Mouse (Mus musculus): ENCODE measurements around the gene Cacna2d1. TPM values are rescaled to one million over a fixed set of nuclear protein-coding genes. Genes with fewer than 3 reads are reported as not detected.
A peak's percentile ranks its signal among the peaks of the same experiment; 100 is the strongest.

Cacna2d1 gene
- polyA plus RNA-seq, 1 experiment = 0.09 TPM

DNA sequence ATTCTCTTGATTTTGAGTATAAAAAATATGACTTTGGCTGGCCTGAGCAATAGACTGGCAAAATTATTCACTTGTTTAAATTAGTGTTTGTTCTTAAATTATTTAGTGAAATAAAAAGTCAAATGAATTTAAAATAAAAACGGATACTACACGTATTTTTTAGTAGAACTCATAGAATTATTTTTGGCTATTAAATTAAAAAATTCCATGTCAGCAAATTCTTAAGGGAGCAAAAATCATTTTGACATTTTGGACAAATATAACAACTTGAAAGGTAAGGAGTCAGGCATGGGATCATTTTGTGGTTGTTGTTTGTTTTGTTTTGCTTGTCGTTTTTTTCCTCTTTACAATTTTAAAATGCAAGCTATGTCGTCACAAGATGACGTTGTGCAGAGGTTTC is 346.7 kb downstream of the Cacna2d1 start:
- Histone ChIP-seq H3K4me3 (ENCODE audit: insufficient read depth, low read length) (no peak overlapping the region), H3K4me1 (ENCODE audit: control insufficient read depth, insufficient read depth, low read length) (no peaks in the 10 kb centered on the region), H3K27ac (ENCODE audit: insufficient read depth, low read depth, low read length) (no peak overlapping the region)
- no peak for TF ChIP-seq POLR2A (IDR thresholded peaks at IDR 0.05; ENCODE audit: borderline replicate concordance, low read depth, low read length)
- no peak for TF ChIP-seq CTCF (IDR thresholded peaks at IDR 0.05; ENCODE audit: low read depth, low read length)

DNA sequence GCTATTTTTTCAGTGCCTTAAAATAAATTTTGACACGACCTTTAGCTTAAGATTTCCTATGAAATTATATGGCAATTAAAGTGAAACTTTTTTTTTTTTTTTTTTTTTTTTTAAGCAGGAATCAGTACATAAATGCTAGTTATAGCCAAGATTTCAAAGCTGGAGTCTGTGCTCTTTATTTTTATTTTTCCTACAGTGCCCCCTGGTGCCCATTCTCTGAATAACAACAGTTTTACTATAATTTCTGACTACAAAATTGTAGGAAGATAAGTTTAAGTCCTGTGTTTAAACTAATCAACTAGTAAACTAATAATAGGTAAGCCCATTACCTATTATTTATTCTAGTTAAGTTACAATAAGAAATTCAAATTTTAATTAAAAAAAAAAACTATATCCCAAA is 358.7 kb downstream of the Cacna2d1 start:
- Histone ChIP-seq H3K27ac (ENCODE audit: insufficient read depth, low read depth, low read length) (no peak overlapping the region), H3K4me3 (ENCODE audit: insufficient read depth, low read length) (no peak overlapping the region), H3K4me1 (ENCODE audit: control insufficient read depth, insufficient read depth, low read length) (no peaks in the 10 kb centered on the region)
- TF ChIP-seq POLR2A (IDR thresholded peaks at IDR 0.05; ENCODE audit: borderline replicate concordance, low read depth, low read length) (no peak), CTCF (IDR thresholded peaks at IDR 0.05; ENCODE audit: low read depth, low read length) (no peak)

DNA sequence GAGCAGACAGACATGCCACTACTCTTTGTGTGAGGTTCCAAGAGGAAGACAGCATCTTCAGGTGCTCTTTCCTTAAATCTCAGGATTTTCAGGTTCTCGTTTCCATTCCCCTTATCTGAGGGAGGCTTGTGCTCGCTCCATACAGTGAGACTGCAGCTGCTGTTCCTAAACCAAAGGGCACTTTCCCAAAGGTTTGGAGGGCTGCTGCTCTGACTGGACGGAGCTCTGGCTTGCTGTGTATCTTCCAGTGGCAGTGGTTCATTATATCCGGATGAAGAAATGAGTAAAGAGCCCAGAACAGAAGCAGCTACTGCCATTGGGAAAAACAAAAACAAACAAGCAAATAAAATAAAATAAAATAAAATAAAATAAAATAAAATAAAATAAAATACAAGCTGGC is 359.3 kb downstream of the Cacna2d1 start:
- no peak overlapping the region for H3K4me3 ChIP-seq (ENCODE audit: insufficient read depth, low read length)
- no peak for TF ChIP-seq POLR2A (IDR thresholded peaks at IDR 0.05; ENCODE audit: borderline replicate concordance, low read depth, low read length)
- TF ChIP-seq CTCF (IDR thresholded peaks at IDR 0.05; ENCODE audit: low read depth, low read length) = no peak
- H3K4me1 ChIP-seq (ENCODE audit: control insufficient read depth, insufficient read depth, low read length) = no peaks in the 10 kb centered on the region
- no peak overlapping the region for H3K27ac ChIP-seq (ENCODE audit: insufficient read depth, low read depth, low read length)

DNA sequence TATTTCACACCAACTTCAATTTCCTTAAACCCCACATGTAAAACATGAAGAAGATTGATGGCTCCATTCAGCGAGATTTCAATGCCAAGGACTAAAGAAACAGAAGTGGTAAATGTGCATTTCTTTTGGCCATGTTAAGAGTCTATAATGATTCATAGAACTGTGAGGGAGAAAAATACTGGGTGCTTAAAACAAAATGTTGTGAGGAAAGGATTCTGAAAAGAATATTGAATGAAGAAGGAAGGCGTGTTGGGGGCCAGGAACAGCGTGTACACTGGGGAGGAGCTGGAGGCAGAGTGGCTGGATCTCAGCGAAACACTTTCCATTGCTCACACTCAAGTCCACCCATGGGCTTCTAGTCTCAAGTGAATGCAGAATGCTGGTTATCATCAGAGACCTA is 360.2 kb downstream of the Cacna2d1 start:
- H3K27ac ChIP-seq (ENCODE audit: insufficient read depth, low read depth, low read length) = no peak overlapping the region
- no peak overlapping the region for H3K4me3 ChIP-seq (ENCODE audit: insufficient read depth, low read length)
- TF ChIP-seq CTCF (IDR thresholded peaks at IDR 0.05; ENCODE audit: low read depth, low read length) (no peak), POLR2A (IDR thresholded peaks at IDR 0.05; ENCODE audit: borderline replicate concordance, low read depth, low read length) (no peak)
- no peaks in the 10 kb centered on the region for H3K4me1 ChIP-seq (ENCODE audit: control insufficient read depth, insufficient read depth, low read length)

DNA sequence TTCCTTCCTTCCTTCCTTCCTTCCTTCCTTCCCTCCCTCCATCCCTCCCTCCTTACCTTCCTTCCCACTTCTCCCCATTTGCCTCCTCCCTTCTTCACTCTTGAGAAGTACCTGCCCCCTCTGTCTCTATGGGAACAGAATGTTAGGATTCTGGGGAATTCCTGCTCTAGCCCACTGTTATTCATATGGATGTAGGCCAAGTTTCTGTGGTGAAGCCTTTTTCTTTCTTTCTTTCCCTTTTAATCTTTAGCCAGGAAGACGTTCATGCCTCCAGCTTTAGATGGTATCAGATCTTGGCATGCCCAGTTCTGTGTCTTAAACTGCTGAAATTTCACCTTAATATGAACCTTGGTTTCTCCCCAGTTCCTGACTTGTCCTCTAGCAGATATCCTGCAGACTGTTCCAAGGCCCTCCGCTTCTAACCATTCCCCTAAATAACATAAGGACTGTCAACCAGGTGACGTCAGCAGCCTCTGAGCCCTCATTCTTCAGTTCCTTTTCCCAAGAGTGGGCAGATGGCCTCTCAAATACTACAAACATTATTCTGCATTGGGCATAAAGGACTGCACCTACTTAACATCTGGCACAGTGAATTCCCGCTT is 362.8 kb downstream of the Cacna2d1 start:
- no peak for TF ChIP-seq POLR2A (IDR thresholded peaks at IDR 0.05; ENCODE audit: borderline replicate concordance, low read depth, low read length)
- TF ChIP-seq CTCF (IDR thresholded peaks at IDR 0.05; ENCODE audit: low read depth, low read length) = no peak
- Histone ChIP-seq H3K4me1 (ENCODE audit: control insufficient read depth, insufficient read depth, low read length) (no peaks in the 10 kb centered on the region), H3K4me3 (ENCODE audit: insufficient read depth, low read length) (no peak overlapping the region), H3K27ac (ENCODE audit: insufficient read depth, low read depth, low read length) (no peak overlapping the region)

DNA sequence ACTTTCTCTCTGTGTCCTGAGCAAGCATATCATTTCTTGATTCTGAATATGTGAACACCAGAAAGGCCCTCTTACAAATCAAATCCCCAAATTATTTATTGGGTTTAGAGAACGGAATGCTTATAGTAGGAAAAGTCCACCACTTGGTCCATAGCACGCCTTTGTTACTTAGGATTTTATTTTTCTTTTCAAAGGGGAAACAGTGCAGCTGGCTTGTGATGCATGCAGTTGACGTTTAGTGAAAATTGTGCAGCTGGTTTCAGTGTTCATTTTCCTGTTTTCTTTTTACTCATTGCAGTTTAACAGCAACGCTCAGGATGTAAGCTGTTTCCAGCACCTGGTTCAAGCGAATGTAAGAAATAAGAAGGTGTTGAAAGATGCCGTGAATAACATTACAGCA is 365.1 kb downstream of the Cacna2d1 start:
- H3K4me1 ChIP-seq (ENCODE audit: control insufficient read depth, insufficient read depth, low read length) = no peaks in the 10 kb centered on the region
- no peak overlapping the region for H3K27ac ChIP-seq (ENCODE audit: insufficient read depth, low read depth, low read length)
- no peak overlapping the region for H3K4me3 ChIP-seq (ENCODE audit: insufficient read depth, low read length)
- TF ChIP-seq CTCF (IDR thresholded peaks at IDR 0.05; ENCODE audit: low read depth, low read length) (no peak), POLR2A (IDR thresholded peaks at IDR 0.05; ENCODE audit: borderline replicate concordance, low read depth, low read length) (no peak)

DNA sequence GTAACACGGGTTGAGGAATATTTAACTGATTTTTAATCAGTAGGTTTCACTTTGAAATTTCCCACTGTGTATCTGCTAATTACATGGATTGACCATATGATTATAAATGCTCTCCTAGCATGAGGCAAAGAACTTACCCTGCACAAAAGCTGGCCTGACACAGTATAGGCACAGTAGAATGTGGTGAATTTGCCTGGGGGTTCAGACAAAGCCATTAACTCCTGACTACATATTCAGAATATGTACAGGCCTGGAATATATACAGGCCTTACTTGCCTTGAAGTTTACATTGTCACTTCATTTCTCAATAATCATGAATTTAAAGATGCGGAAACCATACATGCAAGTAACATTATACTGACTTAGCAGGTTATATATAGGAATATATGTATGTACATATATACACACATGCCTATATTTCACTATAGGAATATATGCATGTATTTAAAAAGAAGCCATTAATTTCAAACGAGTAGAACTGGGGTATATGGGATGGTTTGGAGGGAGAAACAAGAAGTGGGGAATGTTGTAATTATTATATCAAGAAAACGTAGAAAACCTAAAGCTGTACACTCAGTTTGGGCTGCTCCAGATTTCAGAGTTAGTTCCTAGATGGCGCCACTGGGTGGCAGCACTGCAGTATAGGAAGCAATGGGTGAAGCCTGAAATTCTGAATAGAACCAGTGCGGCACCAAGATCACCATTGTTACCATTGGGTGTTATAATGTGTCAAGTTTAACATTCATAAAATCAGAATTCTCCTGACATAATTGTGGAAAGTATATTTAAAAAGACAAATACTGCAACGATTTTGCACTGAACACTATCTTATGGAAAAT is 374.9 kb downstream of the Cacna2d1 start:
- H3K27ac ChIP-seq (ENCODE audit: insufficient read depth, low read depth, low read length) = no peak overlapping the region
- H3K4me3 ChIP-seq (ENCODE audit: insufficient read depth, low read length) = no peak overlapping the region
- TF ChIP-seq CTCF (IDR thresholded peaks at IDR 0.05; ENCODE audit: low read depth, low read length) (peak; percentile 69; the same call in 1 of the 2 replicates), POLR2A (IDR thresholded peaks at IDR 0.05; ENCODE audit: borderline replicate concordance, low read depth, low read length) (no peak)
- H3K4me1 ChIP-seq (ENCODE audit: control insufficient read depth, insufficient read depth, low read length) = no peaks in the 10 kb centered on the region

DNA sequence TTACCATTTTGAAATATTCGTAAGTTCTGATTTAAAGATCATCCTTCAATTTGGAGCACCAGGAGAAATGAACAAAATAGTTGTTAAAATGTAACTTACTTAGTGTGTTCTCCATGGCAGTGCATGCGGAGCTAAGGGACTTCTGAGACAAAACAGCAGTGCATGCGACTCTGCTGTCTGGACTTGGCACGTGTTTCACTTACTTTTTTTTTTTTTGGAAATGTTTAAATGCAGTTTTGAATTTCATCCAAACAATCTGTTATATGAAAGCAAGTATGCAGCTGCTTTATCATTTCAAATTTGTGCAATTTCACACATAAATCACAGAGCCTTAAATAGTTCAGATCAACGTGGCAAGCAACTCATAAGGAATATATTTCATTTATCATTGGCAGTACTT is 379.8 kb downstream of the Cacna2d1 start:
- Histone ChIP-seq H3K27ac (ENCODE audit: insufficient read depth, low read depth, low read length) (no peak overlapping the region), H3K4me1 (ENCODE audit: control insufficient read depth, insufficient read depth, low read length) (no peaks in the 10 kb centered on the region), H3K4me3 (ENCODE audit: insufficient read depth, low read length) (no peak overlapping the region)
- TF ChIP-seq POLR2A (IDR thresholded peaks at IDR 0.05; ENCODE audit: borderline replicate concordance, low read depth, low read length) = no peak
- TF ChIP-seq CTCF (IDR thresholded peaks at IDR 0.05; ENCODE audit: low read depth, low read length) = no peak

DNA sequence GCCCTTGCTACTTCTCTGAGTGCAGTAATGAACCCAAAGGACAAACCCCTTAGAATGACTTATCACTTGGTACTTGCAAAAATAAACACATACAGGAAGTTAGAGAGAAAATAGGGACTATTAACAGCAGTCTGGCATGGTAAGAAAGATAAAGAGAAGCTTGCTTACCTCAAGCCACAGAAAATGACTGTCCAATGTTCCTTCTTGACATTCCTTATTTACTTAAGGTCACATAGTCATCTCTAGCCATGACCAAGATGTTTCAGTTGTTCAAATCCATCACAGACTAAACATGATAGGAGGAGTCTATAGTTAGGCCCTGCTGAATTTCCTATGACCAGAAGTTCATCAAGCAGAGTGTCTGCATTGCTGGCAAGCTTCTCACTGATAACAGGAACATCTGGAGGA is 381.5 kb downstream of the Cacna2d1 start:
- H3K4me3 ChIP-seq (ENCODE audit: insufficient read depth, low read length) = no peak overlapping the region
- H3K27ac ChIP-seq (ENCODE audit: insufficient read depth, low read depth, low read length) = no peak overlapping the region
- TF ChIP-seq POLR2A (IDR thresholded peaks at IDR 0.05; ENCODE audit: borderline replicate concordance, low read depth, low read length) = no peak
- TF ChIP-seq CTCF (IDR thresholded peaks at IDR 0.05; ENCODE audit: low read depth, low read length) = no peak
- H3K4me1 ChIP-seq (ENCODE audit: control insufficient read depth, insufficient read depth, low read length) = no peaks in the 10 kb centered on the region

DNA sequence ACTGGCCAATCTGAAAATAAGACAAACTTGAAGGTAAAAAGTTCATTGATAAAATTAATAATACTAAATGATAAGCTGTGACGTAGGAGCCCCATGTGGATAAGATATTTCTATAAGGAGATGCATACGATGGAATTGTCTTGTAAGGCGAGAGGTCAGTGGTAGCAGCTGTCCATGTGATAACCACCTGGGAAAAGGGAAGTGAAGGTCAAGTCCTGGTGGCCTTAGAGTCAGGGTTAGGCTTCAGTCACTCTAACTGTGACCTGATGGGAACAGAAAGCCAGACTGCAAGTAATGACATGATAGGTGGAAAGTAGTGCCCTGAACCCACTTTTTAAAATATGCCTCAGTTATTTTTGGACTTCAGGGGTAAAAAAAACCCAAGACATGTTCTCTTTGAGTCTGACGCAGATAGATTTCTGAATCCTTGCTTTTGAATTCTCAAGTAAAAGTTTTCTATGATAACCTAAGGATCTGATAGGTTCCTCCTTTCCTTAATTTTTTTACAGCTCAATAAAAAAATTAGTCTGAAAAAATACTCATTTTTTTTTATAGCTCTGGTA is 383.3 kb downstream of the Cacna2d1 start:
- Histone ChIP-seq H3K27ac (ENCODE audit: insufficient read depth, low read depth, low read length) (no peak overlapping the region), H3K4me3 (ENCODE audit: insufficient read depth, low read length) (no peak overlapping the region), H3K4me1 (ENCODE audit: control insufficient read depth, insufficient read depth, low read length) (no peaks in the 10 kb centered on the region)
- TF ChIP-seq POLR2A (IDR thresholded peaks at IDR 0.05; ENCODE audit: borderline replicate concordance, low read depth, low read length) = no peak
- TF ChIP-seq CTCF (IDR thresholded peaks at IDR 0.05; ENCODE audit: low read depth, low read length) = no peak
